Mouse (Mus musculus) bone marrow macrophage, adult 2 months (primary cell): ENCODE measurements at regions not wholly inside any gene's neighbourhood (a gene's known extent, or its start where the extent isn't known, plus 50 kb on each side); places are given as distances from the start of the nearest gene placed in this dataset.

Source experiments
- CTCF ChIP-seq: IDR thresholded peaks from 2 replicates; pipeline ENCODE4 v1.5.1; 2012; ENCODE audit warnings: low read depth, mild to moderate bottlenecking, low read length, moderate library complexity
- POLR2A ChIP-seq: IDR thresholded peaks from 2 replicates; pipeline ENCODE4 v1.6.1; 2012; ENCODE audit warnings: mild to moderate bottlenecking, low read depth, low read length, borderline replicate concordance

- TF ChIP-seq CTCF (no peak), POLR2A (no peak)
Observed at GRCm38 (mm10) chr16:24258991-24259390, 134.3 kb upstream of the Lpp start.
